Mouse (Mus musculus): ENCODE measurements around the gene Gm49380.

GRCm38 (mm10) chr9:44074395-44075275, 38.7 kb downstream of the Gm49380 start:
- TF ChIP-seq CTCF (IDR thresholded peaks at IDR 0.05; ENCODE audit: low read depth, low read length) (peak; percentile 56), POLR2A (IDR thresholded peaks at IDR 0.05; ENCODE audit: insufficient read depth, low read length) (no peak)
